Mouse (Mus musculus): ENCODE measurements around the gene Sh3gl2. TPM values are rescaled to one million over a fixed set of nuclear protein-coding genes. Genes with fewer than 3 reads are reported as not detected.

Sh3gl2 gene
- polyA plus RNA-seq, 1 experiment = 46.7 TPM

GRCm38 (mm10) chr4:85426211-85426610 lies 221.3 kb downstream of the Sh3gl2 start:
- TF ChIP-seq POLR2A (IDR thresholded peaks at IDR 0.05; ENCODE audit: borderline replicate concordance, extremely low read depth, insufficient read depth, insufficient read length, poor library complexity, severe bottlenecking) = no peak
- no peak for DNase-seq (ENCODE audit: low read depth)

DNA sequence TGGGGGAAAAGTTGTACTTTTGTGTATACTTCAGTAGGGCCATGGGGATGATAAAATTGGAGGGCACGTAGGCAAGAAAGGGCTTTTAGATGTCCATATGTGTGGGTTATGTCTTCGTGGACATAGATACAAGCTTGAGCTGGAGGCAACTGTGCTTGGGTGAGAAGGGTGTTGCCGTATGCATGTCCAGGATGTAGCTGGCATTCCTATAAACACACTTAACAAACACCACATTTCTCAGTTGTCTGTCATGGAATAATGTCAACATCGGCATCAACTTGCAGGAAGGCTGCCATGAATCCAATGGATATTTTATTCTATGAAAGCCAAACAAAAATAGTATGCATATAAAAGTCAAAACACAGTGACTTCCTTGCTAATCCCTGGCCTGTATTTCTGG lies 227.9 kb downstream of the Sh3gl2 start:
- DNase-seq (ENCODE audit: low read depth) = no peak
- TF ChIP-seq POLR2A (IDR thresholded peaks at IDR 0.05; ENCODE audit: borderline replicate concordance, extremely low read depth, insufficient read depth, insufficient read length, poor library complexity, severe bottlenecking) = no peak
- TF ChIP-seq CTCF (IDR thresholded peaks at IDR 0.05; ENCODE audit: borderline replicate concordance, extremely low read depth, insufficient read depth, insufficient read length) = no peak

DNA sequence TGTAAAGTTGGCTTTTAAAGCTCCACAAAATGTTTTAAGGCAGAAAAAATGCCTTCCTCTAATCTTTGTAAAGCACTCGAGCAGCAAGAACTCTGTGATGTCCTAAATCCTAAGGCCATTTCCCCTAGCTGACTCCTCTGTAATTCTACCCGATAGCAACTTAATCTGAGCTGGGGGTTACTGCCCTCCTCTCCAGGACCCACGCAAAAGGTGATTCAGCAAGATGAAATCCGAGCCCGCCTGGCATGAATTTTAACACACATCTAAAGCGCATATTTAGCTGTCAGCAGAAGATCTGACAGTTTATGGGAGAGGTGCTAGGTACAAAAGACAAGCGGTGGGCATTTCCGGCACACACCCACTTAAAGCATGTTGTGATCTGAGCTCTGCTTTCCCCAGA lies 229.8 kb downstream of the Sh3gl2 start:
- TF ChIP-seq POLR2A (IDR thresholded peaks at IDR 0.05; ENCODE audit: borderline replicate concordance, extremely low read depth, insufficient read depth, insufficient read length, poor library complexity, severe bottlenecking) = no peak
- TF ChIP-seq CTCF (IDR thresholded peaks at IDR 0.05; ENCODE audit: borderline replicate concordance, extremely low read depth, insufficient read depth, insufficient read length) = no peak
- DNase-seq (ENCODE audit: low read depth) = no peak

DNA sequence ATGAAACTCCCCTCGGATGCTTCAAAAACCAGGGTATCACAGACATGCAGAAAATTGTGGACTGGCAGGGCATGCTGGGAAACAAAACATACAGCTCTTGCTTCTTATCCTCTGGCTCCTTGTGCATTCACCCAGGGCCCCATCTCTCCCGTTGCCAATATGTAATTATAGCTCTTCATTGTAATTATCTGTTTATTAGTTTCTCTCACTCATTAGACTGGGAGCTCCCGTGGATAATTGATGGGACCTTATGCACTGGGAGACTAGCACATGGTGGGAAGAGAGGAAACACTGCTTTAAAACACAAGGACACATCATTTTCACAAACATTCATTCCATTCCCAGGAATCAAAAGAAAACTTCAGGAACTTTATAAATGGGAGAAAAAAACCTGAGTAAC lies 233.9 kb downstream of the Sh3gl2 start:
- DNase-seq (ENCODE audit: low read depth) = peak; percentile 72
- TF ChIP-seq POLR2A (IDR thresholded peaks at IDR 0.05; ENCODE audit: borderline replicate concordance, extremely low read depth, insufficient read depth, insufficient read length, poor library complexity, severe bottlenecking) (no peak), CTCF (IDR thresholded peaks at IDR 0.05; ENCODE audit: borderline replicate concordance, extremely low read depth, insufficient read depth, insufficient read length) (no peak)

GRCm38 (mm10) chr4:85483586-85483985 lies 278.7 kb downstream of the Sh3gl2 start:
- DNase-seq (ENCODE audit: low read depth) = peak; percentile 70
- TF ChIP-seq POLR2A (IDR thresholded peaks at IDR 0.05; ENCODE audit: borderline replicate concordance, extremely low read depth, insufficient read depth, insufficient read length, poor library complexity, severe bottlenecking) (no peak), CTCF (IDR thresholded peaks at IDR 0.05; ENCODE audit: borderline replicate concordance, extremely low read depth, insufficient read depth, insufficient read length) (no peak)

DNA sequence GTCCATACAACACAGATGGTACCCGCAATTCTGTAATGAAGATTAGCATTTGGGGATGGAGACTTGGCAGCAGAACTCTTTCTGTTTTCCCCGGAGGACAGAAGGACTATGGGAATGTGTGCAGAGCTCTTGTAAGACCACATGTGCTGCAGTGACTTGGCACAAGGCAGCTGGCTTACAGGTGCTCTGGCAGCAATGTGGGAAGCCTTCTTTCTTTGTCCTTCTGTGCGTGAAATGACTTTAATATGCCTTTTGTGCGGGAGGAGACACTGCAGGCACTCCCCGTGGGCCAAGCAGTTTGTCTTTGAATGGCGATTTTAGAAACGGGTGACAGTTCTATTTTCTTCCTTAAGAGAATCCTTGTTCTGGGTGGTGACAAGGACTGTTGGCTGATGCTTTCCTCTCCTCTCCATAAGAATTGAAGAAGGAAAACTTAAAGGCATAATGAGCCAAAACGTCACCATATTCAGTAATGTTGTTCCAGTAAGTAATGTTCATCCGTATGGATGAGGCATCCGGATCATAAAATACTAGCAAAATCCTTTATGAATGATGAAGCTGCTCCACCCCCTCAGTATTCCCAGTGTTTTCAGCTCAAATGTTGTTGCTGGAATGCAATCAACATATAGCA lies 281.5 kb downstream of the Sh3gl2 start:
- TF ChIP-seq CTCF (IDR thresholded peaks at IDR 0.05; ENCODE audit: borderline replicate concordance, extremely low read depth, insufficient read depth, insufficient read length) (no peak), POLR2A (IDR thresholded peaks at IDR 0.05; ENCODE audit: borderline replicate concordance, extremely low read depth, insufficient read depth, insufficient read length, poor library complexity, severe bottlenecking) (no peak)
- peak; percentile 78 for DNase-seq (ENCODE audit: low read depth)

DNA sequence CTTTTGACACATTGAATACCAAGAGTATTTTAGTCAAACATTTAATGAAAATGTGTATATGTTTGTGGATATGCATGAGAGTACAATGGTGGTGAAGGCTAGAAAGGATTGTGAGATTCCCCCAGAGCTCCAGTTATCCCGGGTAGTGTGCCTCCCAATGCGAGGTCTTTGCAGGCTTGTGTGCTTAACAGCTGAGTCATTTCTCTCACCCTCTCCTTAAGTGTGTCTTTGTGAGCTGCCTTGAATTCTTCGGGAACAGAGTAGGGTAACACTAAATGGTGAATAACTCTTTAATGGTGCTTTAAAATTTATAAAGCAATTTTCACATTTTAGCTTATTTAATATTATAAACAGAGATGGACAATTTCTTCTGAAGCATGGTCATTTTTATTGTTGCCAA lies 300.8 kb downstream of the Sh3gl2 start:
- TF ChIP-seq CTCF (IDR thresholded peaks at IDR 0.05; ENCODE audit: borderline replicate concordance, extremely low read depth, insufficient read depth, insufficient read length) (no peak), POLR2A (IDR thresholded peaks at IDR 0.05; ENCODE audit: borderline replicate concordance, extremely low read depth, insufficient read depth, insufficient read length, poor library complexity, severe bottlenecking) (no peak)
- DNase-seq (ENCODE audit: low read depth) = no peak

DNA sequence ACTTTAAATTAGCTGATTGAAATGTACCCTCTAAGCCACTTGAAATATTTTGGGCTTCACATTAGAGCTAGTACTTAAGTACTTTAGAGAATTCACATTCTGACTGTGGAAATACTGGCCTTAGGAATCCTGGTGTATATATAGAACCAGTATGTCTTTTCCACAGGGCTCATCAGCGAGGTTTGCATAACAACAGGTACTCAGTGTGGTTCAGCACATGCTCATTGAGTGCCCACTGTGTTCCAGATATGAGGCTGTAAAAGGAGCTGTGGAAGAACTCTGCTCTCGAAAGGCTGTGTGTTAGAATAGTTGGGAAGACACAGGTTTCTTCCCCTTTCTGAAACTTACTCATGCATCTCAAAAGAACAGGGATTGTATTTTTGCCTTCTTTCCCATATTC lies 302.1 kb downstream of the Sh3gl2 start:
- no peak for DNase-seq (ENCODE audit: low read depth)
- TF ChIP-seq CTCF (IDR thresholded peaks at IDR 0.05; ENCODE audit: borderline replicate concordance, extremely low read depth, insufficient read depth, insufficient read length) = no peak
- no peak for TF ChIP-seq POLR2A (IDR thresholded peaks at IDR 0.05; ENCODE audit: borderline replicate concordance, extremely low read depth, insufficient read depth, insufficient read length, poor library complexity, severe bottlenecking)

GRCm38 (mm10) chr4:85507491-85507890 lies 302.6 kb downstream of the Sh3gl2 start:
- TF ChIP-seq POLR2A (IDR thresholded peaks at IDR 0.05; ENCODE audit: borderline replicate concordance, extremely low read depth, insufficient read depth, insufficient read length, poor library complexity, severe bottlenecking) (no peak), CTCF (IDR thresholded peaks at IDR 0.05; ENCODE audit: borderline replicate concordance, extremely low read depth, insufficient read depth, insufficient read length) (no peak)
- no peak for DNase-seq (ENCODE audit: low read depth)

GRCm38 (mm10) chr4:85513288-85513687 lies 308.4 kb downstream of the Sh3gl2 start:
- DNase-seq (ENCODE audit: low read depth) = peak; percentile 56
- no peak for TF ChIP-seq CTCF (IDR thresholded peaks at IDR 0.05; ENCODE audit: borderline replicate concordance, extremely low read depth, insufficient read depth, insufficient read length)
- TF ChIP-seq POLR2A (IDR thresholded peaks at IDR 0.05; ENCODE audit: borderline replicate concordance, extremely low read depth, insufficient read depth, insufficient read length, poor library complexity, severe bottlenecking) = no peak

- peak; percentile 15 for DNase-seq (ENCODE audit: low read depth)
- TF ChIP-seq CTCF (IDR thresholded peaks at IDR 0.05; ENCODE audit: borderline replicate concordance, extremely low read depth, insufficient read depth, insufficient read length) (no peak), POLR2A (IDR thresholded peaks at IDR 0.05; ENCODE audit: borderline replicate concordance, extremely low read depth, insufficient read depth, insufficient read length, poor library complexity, severe bottlenecking) (no peak)
Observed at GRCm38 (mm10) chr4:85513792-85514191, 308.9 kb downstream of the Sh3gl2 start, which contains the start of gene Adamtsl1. TSS of gene Adamtsl1 (plus strand) at chr4:85514172.

DNA sequence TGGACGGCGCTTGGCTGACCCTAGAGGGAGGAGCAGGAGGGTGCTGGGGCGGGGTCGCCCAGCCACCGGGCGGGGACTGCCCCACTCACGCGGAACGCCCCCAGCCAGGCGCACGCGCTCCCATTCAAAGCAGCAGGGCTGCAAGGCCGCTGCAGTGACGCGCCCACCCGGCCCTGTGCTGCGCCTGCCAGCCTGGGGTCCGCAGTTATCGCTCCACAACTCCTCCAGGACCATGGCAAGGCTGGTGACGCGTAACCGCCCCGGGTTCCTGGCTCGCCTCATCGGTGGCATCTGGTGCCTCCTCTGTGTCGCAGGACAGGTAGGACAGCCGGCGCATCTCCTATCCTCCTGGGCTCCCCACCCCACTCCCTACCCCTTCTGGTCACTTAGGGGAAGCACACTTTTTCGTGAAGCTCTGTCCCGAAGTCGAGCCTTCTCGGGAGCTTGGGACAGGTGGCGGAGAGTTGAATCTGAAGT lies 309.3 kb downstream of the Sh3gl2 start:
- no peak for TF ChIP-seq POLR2A (IDR thresholded peaks at IDR 0.05; ENCODE audit: borderline replicate concordance, extremely low read depth, insufficient read depth, insufficient read length, poor library complexity, severe bottlenecking)
- peak; percentile 52; the same call in 1 of the 2 replicates for TF ChIP-seq CTCF (IDR thresholded peaks at IDR 0.05; ENCODE audit: borderline replicate concordance, extremely low read depth, insufficient read depth, insufficient read length)
- peak; percentile 72 for DNase-seq (ENCODE audit: low read depth)
